Mouse (Mus musculus) cerebral cortex, adult 2 months (tissue): ENCODE measurements around the gene Scarb1.

ENCODE experiments used
- WGBS: fragments of 180-500 bp; shearing (Covaris S2); methylation state at CpG from one replicate; pipeline ENCODE4 v1.1.7; 2018; 5-methylcytosine and 5-hydroxymethylcytosine counted together

The Scarb1 gene

GRCm38 (mm10) chr5:125332333-125332732, 8.6 kb downstream of the Scarb1 start:
- 70% methylated on average over 4 of the region's 4 CpGs for WGBS

GRCm38 (mm10) chr5:125331811-125332210, 9.1 kb downstream of the Scarb1 start:
- WGBS, result 74% methylated on average over 3 of the region's 3 CpGs

GRCm38 (mm10) chr5:125331094-125331493, 9.8 kb downstream of the Scarb1 start:
- 58% methylated on average over 3 of the region's 3 CpGs for WGBS

- WGBS, result 76% methylated on average over 8 of the region's 8 CpGs
Observed at GRCm38 (mm10) chr5:125330656-125331055, 10.2 kb downstream of the Scarb1 start.

- WGBS, result 78% methylated on average over 9 of the region's 9 CpGs
Observed at GRCm38 (mm10) chr5:125330191-125330590, 10.7 kb downstream of the Scarb1 start.

- 64% methylated on average over 18 of the region's 18 CpGs for WGBS
Observed at GRCm38 (mm10) chr5:125327596-125328385, 13.1 kb downstream of the Scarb1 start.

- 66% methylated on average over 8 of the region's 8 CpGs for WGBS
Observed at GRCm38 (mm10) chr5:125326351-125326750, 14.5 kb downstream of the Scarb1 start.

GRCm38 (mm10) chr5:125325931-125326330, 15.0 kb downstream of the Scarb1 start:
- 48% methylated on average over 11 of the region's 11 CpGs for WGBS

- whole genome bisulfite sequencing, result 69% methylated on average over 4 of the region's 4 CpGs
Observed at GRCm38 (mm10) chr5:125325285-125325684, 15.6 kb downstream of the Scarb1 start.

GRCm38 (mm10) chr5:125323939-125324480, 16.9 kb downstream of the Scarb1 start:
- 94% methylated on average over 7 of the region's 7 CpGs for WGBS

- WGBS, result 65% methylated on average over 6 of the region's 6 CpGs
Observed at GRCm38 (mm10) chr5:125323128-125323527, 17.8 kb downstream of the Scarb1 start.

- WGBS, result 48% methylated on average over 3 of the region's 3 CpGs
Observed at GRCm38 (mm10) chr5:125321836-125322235, 19.1 kb downstream of the Scarb1 start.

GRCm38 (mm10) chr5:125319057-125319800, 21.7 kb downstream of the Scarb1 start:
- WGBS, result 51% methylated on average over 16 of the region's 16 CpGs

- 92% methylated on average over 8 of the region's 8 CpGs for WGBS
Observed at GRCm38 (mm10) chr5:125317953-125318352, 22.9 kb downstream of the Scarb1 start.

- 94% methylated on average over 7 of the region's 7 CpGs for WGBS
Observed at GRCm38 (mm10) chr5:125317296-125317695, 23.6 kb downstream of the Scarb1 start.

GRCm38 (mm10) chr5:125316771-125317170, 24.1 kb downstream of the Scarb1 start:
- WGBS, result 89% methylated on average over 2 of the region's 2 CpGs

GRCm38 (mm10) chr5:125315110-125315509, 25.8 kb downstream of the Scarb1 start:
- WGBS, result 58% methylated on average over 1 of the region's 1 CpGs

GRCm38 (mm10) chr5:125313991-125314390, 26.9 kb downstream of the Scarb1 start:
- 73% methylated on average over 11 of the region's 11 CpGs for WGBS

- whole genome bisulfite sequencing, result 61% methylated on average over 13 of the region's 13 CpGs
Observed at GRCm38 (mm10) chr5:125312970-125313597, 27.8 kb downstream of the Scarb1 start.

- 88% methylated on average over 2 of the region's 2 CpGs for WGBS
Observed at GRCm38 (mm10) chr5:125310986-125311385, 29.9 kb downstream of the Scarb1 start.

- 79% methylated on average over 7 of the region's 7 CpGs for WGBS
Observed at GRCm38 (mm10) chr5:125309193-125309592, 31.7 kb downstream of the Scarb1 start.

- WGBS, result 64% methylated on average over 13 of the region's 13 CpGs
Observed at GRCm38 (mm10) chr5:125306824-125307223, 34.1 kb downstream of the Scarb1 start.
